Mouse (Mus musculus) CD4-positive naive resting alpha-beta T cell, adult 76 days (primary cell): ENCODE results near the gene Tent5a. TPM values are rescaled to one million over a fixed set of nuclear protein-coding genes. Genes with fewer than 3 reads are reported as not detected.

Source experiments
- total RNA-seq: library from RNA; stranded (reverse); gene quantifications from one replicate; pipeline ENCODE4 v1.2.4, GENCODE M21; 2023

Tent5a gene
- 13.4 TPM for total RNA-seq

GRCm38 (mm10) chr9:85327242-85328211, at the start of gene Tent5a:
TSS of gene Tent5a (minus strand) at chr9:85327348.

GRCm38 (mm10) chr9:85312473-85312872, 14.7 kb downstream of the Tent5a start, which contains the start of gene Gm11114:
TSS of gene Gm11114 (plus strand) at chr9:85312773.

Other genes with a start within 250 kb of the Tent5a start
- gene Gm11114, start 14.6 kb downstream of the Tent5a start, total RNA-seq, result not detected